Mouse (Mus musculus) lung, postnatal 0 days (tissue): ENCODE measurements around the gene 2300002M23Rik.
A peak's percentile ranks its signal among the peaks of the same experiment; 100 is the strongest.

Experiments
- CTCF ChIP-seq: IDR thresholded peaks from 2 replicates; pipeline ENCODE4 v1.5.1; 2016; ENCODE audit warnings: antibody characterized with exemption, mild to moderate bottlenecking
- EP300 ChIP-seq: IDR thresholded peaks from 2 replicates; pipeline ENCODE4 v1.6.1; 2016; ENCODE audit warnings: antibody characterized with exemption, mild to moderate bottlenecking, control low read depth

DNA sequence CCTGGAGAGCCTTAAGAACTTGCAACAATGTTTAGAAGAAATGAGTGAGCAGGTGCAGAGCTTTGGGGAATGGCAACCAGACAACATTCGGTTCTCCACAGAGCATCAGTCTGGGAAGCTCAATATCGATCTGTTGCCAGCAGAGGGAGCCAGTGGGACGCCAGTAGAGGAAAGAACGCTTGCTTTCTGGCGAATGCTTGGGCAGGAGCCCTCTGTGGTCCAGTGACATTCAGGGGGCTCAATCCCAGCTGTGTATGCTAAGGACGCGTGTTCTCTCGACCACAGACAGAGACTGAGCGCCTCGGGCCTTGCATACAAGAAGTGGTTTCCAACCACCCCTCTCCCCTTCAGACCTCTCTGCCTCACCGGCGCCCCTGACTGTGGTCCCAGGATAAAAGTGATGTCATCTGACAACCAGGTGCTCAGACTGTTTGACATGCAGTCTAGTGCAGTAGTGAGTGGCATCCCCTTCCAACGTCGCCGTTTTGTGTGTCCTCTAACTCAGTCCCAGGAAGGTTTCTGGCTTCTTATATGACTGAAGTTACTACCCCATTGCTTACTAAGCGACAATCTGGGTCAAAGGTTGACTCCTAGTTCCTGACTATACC lies 17.2 kb downstream of the 2300002M23Rik start:
- TF ChIP-seq CTCF (peak; percentile 85), EP300 (no peak)
